ENCODE assay signal across 7 mouse cellular contexts in genomic region chr2:115854007-115854827, GRCm38 (mm10).
A peak's percentile ranks its signal among the peaks of the same experiment; 100 is the strongest.
DNase-seq lines count a peak whose midpoint lies in the region; ATAC-seq lines count a peak whose summit lies in the region.

No protein-coding gene starts in this region.

- no peak overlapping the region for H3K27ac ChIP-seq in lung, embryonic 16.5 days (ENCODE audit: low read length)
- H3K27ac ChIP-seq in forebrain, embryonic 14.5 days (ENCODE audit: low read depth, low read length), result peak overlapping the region; percentile 74
- H3K27ac ChIP-seq in limb, embryonic 12.5 days, result no peak overlapping the region
- no peak overlapping the region for H3K27ac ChIP-seq in stomach, embryonic 15.5 days

- no peak overlapping the region for H3K9ac ChIP-seq in lung, embryonic 16.5 days (ENCODE audit: low read length)
- H3K9ac ChIP-seq in forebrain, embryonic 14.5 days (ENCODE audit: low read length), result peak overlapping the region; percentile 70
- H3K9ac ChIP-seq in limb, embryonic 12.5 days (replicated peaks), result no peak overlapping the region
- H3K9ac ChIP-seq in stomach, embryonic 15.5 days, result no peak overlapping the region

- 16% methylated on average over 14 of the region's 14 CpGs for WGBS in lung, embryonic 16.5 days
- 10% methylated on average over 14 of the region's 14 CpGs for WGBS in forebrain, embryonic 14.5 days
- WGBS in limb, embryonic 12.5 days, result 4% methylated on average over 14 of the region's 14 CpGs
- 24% methylated on average over 14 of the region's 14 CpGs for WGBS in stomach, embryonic 15.5 days

- peaks cover 6% of the 10 kb centered on the region for H3K4me1 ChIP-seq in lung, embryonic 16.5 days (replicated peaks; ENCODE audit: control insufficient read depth, insufficient read depth, low read length)
- peaks cover 22% of the 10 kb centered on the region for H3K4me1 ChIP-seq in forebrain, embryonic 14.5 days (ENCODE audit: control insufficient read depth, insufficient read depth, low read length)
- peaks cover 16% of the 10 kb centered on the region for H3K4me1 ChIP-seq in limb, embryonic 12.5 days (replicated peaks)
- H3K4me1 ChIP-seq in stomach, embryonic 15.5 days, result peaks cover 20% of the 10 kb centered on the region

- no peaks in the 10 kb centered on the region for H3K9me3 ChIP-seq in lung, embryonic 16.5 days (ENCODE audit: control insufficient read depth, low read length)
- H3K9me3 ChIP-seq in forebrain, embryonic 14.5 days (replicated peaks; ENCODE audit: control insufficient read depth, low read length), result no peaks in the 10 kb centered on the region
- no peaks in the 10 kb centered on the region for H3K9me3 ChIP-seq in limb, embryonic 12.5 days
- H3K9me3 ChIP-seq in stomach, embryonic 15.5 days, result no peaks in the 10 kb centered on the region

- no peak for ATAC-seq in lung, embryonic 16.5 days (ENCODE audit: low read depth)
- ATAC-seq in forebrain, embryonic 14.5 days, result no peak
- no peak for ATAC-seq in limb, embryonic 12.5 days (ENCODE audit: insufficient number of reproducible peaks, insufficient read depth, low FRiP score, low TSS enrichment, low read depth)
- no peak for ATAC-seq in stomach, embryonic 15.5 days (ENCODE audit: insufficient read depth, low FRiP score, low read depth)

- no peak overlapping the region for H3K4me3 ChIP-seq in lung, embryonic 16.5 days (ENCODE audit: low read length)
- H3K4me3 ChIP-seq in forebrain, embryonic 14.5 days (ENCODE audit: low read depth, low read length), result peak overlapping the region; percentile 31
- H3K4me3 ChIP-seq in limb, embryonic 12.5 days (replicated peaks), result 0 out of 2 replicates have a peak overlapping the region, but pooled peaks have one; percentile 16
- peak overlapping the region; percentile 28; the same call in 1 of the 2 replicates for H3K4me3 ChIP-seq in stomach, embryonic 15.5 days (replicated peaks)

- H3K4me2 ChIP-seq in lung, embryonic 16.5 days (ENCODE audit: low read depth, low read length), result peak overlapping the region; percentile 30; the same call in 1 of the 2 replicates
- H3K4me2 ChIP-seq in forebrain, embryonic 14.5 days (ENCODE audit: low read length), result peak overlapping the region; percentile 68
- H3K4me2 ChIP-seq in limb, embryonic 12.5 days, result 0 out of 2 replicates have a peak overlapping the region, but pooled peaks have one; percentile 46
- peak overlapping the region; percentile 60 for H3K4me2 ChIP-seq in stomach, embryonic 15.5 days

- no peak for DNase-seq in lung, postnatal 10 days
- no peak for DNase-seq in forebrain, embryonic 14.5 days (ENCODE audit: low spot score)
- DNase-seq in layer of hippocampus, adult 9-10 months (ENCODE audit: low spot score), result no peak
- DNase-seq in right cerebral cortex, postnatal 36 days (ENCODE audit: low spot score in 2 of 2), result no peak

- H3K27me3 ChIP-seq in lung, embryonic 16.5 days (ENCODE audit: control insufficient read depth, insufficient read depth, low read depth, low read length), result peaks cover 59% of the 10 kb centered on the region
- H3K27me3 ChIP-seq in forebrain, embryonic 14.5 days (replicated peaks; ENCODE audit: control insufficient read depth, insufficient read depth, low read length), result peaks cover 10% of the 10 kb centered on the region; the same call in 1 of the 2 replicates
- peaks cover 89% of the 10 kb centered on the region for H3K27me3 ChIP-seq in limb, embryonic 12.5 days
- H3K27me3 ChIP-seq in stomach, embryonic 15.5 days (replicated peaks), result no peaks in the 10 kb centered on the region; the same call in 1 of the 2 replicates

- no peaks in the 10 kb centered on the region for H3K36me3 ChIP-seq in lung, embryonic 16.5 days (ENCODE audit: control insufficient read depth, insufficient read depth, low read length)
- no peaks in the 10 kb centered on the region for H3K36me3 ChIP-seq in forebrain, embryonic 14.5 days (ENCODE audit: control insufficient read depth, insufficient read depth, low read length)
- H3K36me3 ChIP-seq in limb, embryonic 12.5 days, result no peaks in the 10 kb centered on the region
- no peaks in the 10 kb centered on the region for H3K36me3 ChIP-seq in stomach, embryonic 15.5 days
